9 mouse cellular contexts compared by ENCODE assay signal in genomic region chr11:97083401-97084140, GRCm38 (mm10). TPM values are rescaled to one million over a fixed set of nuclear protein-coding genes. Genes with fewer than 3 reads are reported as not detected.
DNase-seq lines count a peak whose midpoint lies in the region; ATAC-seq and TF ChIP-seq lines count a peak whose summit lies in the region.
"Had no signal": no experiment of that assay in that cellular context is flagged by ENCODE, and none has a peak within 500 bp of the region (broad histone marks: within the 10 kb centered on the region; RNA-seq: fewer than 3 reads in every experiment).

No protein-coding gene starts in this region.

- peak; percentile 80 to 83 for DNase-seq in adrenal gland, adult (ENCODE audit: inconsistent age in 2 of 2, low spot score in 1 of 2)
- no peak for DNase-seq in adrenal gland, postnatal 4 days (ENCODE audit: low spot score in 2 of 2)
- DNase-seq in layer of hippocampus, adult 2 months (ENCODE audit: low spot score in 2 of 2): peak; percentile 22 to 42
- no peak for DNase-seq in layer of hippocampus, adult 9-10 months (ENCODE audit: low spot score)
- DNase-seq in MEL (ENCODE audit: low read depth, low spot score): no peak
- no peak for DNase-seq in cerebellum, adult 8-10 months

- H3K4me2 ChIP-seq in hindbrain, embryonic 15.5 days: no peak overlapping the region; the same call in 1 of the 2 replicates
- H3K4me2 ChIP-seq: forebrain, embryonic 15.5 days had no signal

- TF ChIP-seq RAD21 in MEL (IDR thresholded peaks at IDR 0.05; ENCODE audit: low read depth, low read length): no peak

- TF ChIP-seq EP300 in MEL (IDR thresholded peaks at IDR 0.05; ENCODE audit: low read depth in 1 of 2, low read length in 2 of 2): no peak

- TF ChIP-seq POLR2A in MEL (IDR thresholded peaks at IDR 0.05; ENCODE audit: control insufficient read depth in 1 of 2, insufficient read depth in 1 of 2, low read depth in 1 of 2, low read length in 2 of 2, poor library complexity in 1 of 2): no peak

- H3K4me3 ChIP-seq in layer of hippocampus, adult 2 months: no peak overlapping the region
- H3K4me3 ChIP-seq in MEL (ENCODE audit: control insufficient read depth in 1 of 2, insufficient read depth in 1 of 2, low read depth in 2 of 2, low read length in 2 of 2): peak overlapping the region in 1 of 2 experiments; percentile 12; a peak in 1 of 4 replicates
- H3K4me3 ChIP-seq in hindbrain, embryonic 15.5 days: no peak overlapping the region
- H3K4me3 ChIP-seq: forebrain, embryonic 15.5 days had no signal

- TF ChIP-seq CTCF in layer of hippocampus, adult 2 months (conservative IDR thresholded peaks at IDR 0.05): no peak
- no peak for TF ChIP-seq CTCF in MEL (IDR thresholded peaks at IDR 0.05 in 2 of 3, conservative IDR thresholded peaks at IDR 0.05 in 1 of 3; ENCODE audit: control insufficient read depth in 1 of 3, insufficient read depth in 1 of 3, low read depth in 2 of 3, low read length in 3 of 3, poor library complexity in 1 of 3, severe bottlenecking in 1 of 3)

- H3K79me2 ChIP-seq in MEL (ENCODE audit: control insufficient read depth, insufficient read depth, low read length, poor library complexity): no peaks in the 10 kb centered on the region

- H3K27ac ChIP-seq in layer of hippocampus, adult 2 months: peak overlapping the region; percentile 59
- no peak overlapping the region for H3K27ac ChIP-seq in MEL (ENCODE audit: control insufficient read depth, low read depth, low read length)
- 0 out of 2 replicates have a peak overlapping the region, but pooled peaks have one; percentile 30 for H3K27ac ChIP-seq in hindbrain, embryonic 15.5 days (replicated peaks)
- H3K27ac ChIP-seq: forebrain, embryonic 15.5 days had no signal

- no peaks in the 10 kb centered on the region for H3K9me3 ChIP-seq in MEL (replicated peaks; ENCODE audit: insufficient read depth, low read length)
- 0 out of 2 replicates have a peak, but pooled peaks cover under 1% of the 10 kb centered on the region for H3K9me3 ChIP-seq in hindbrain, embryonic 15.5 days
- H3K9me3 ChIP-seq: forebrain, embryonic 15.5 days had no signal

- no peaks in the 10 kb centered on the region; a peak in 1 of 4 replicates for H3K36me3 ChIP-seq in MEL (ENCODE audit: control insufficient read depth in 1 of 2, insufficient read depth in 2 of 2, low read length in 2 of 2)
- no peaks in the 10 kb centered on the region for H3K36me3 ChIP-seq in hindbrain, embryonic 15.5 days
- H3K36me3 ChIP-seq: forebrain, embryonic 15.5 days had no signal

- 0 out of 2 replicates have a peak overlapping the region, but pooled peaks have one; percentile 1 for H3K9ac ChIP-seq in MEL (ENCODE audit: control insufficient read depth, low read depth, low read length, poor library complexity, severe bottlenecking)
- H3K9ac ChIP-seq in hindbrain, embryonic 15.5 days: no peak overlapping the region
- H3K9ac ChIP-seq: forebrain, embryonic 15.5 days had no signal

- ATAC-seq in hindbrain, embryonic 15.5 days (ENCODE audit: low FRiP score, low read depth): no peak
- no peak for ATAC-seq in megakaryocyte-erythroid progenitor cell, adult 5-6 weeks (replicated peaks; ENCODE audit: low FRiP score, low TSS enrichment, poor library complexity, severe bottlenecking)
- ATAC-seq: forebrain, embryonic 15.5 days had no signal

- H3K27me3 ChIP-seq in MEL (ENCODE audit: control insufficient read depth in 1 of 2, insufficient read depth in 2 of 2, low read length in 2 of 2): no peaks in the 10 kb centered on the region; a peak in 2 of 4 replicates
- H3K27me3 ChIP-seq in hindbrain, embryonic 15.5 days: no peaks in the 10 kb centered on the region
- H3K27me3 ChIP-seq: forebrain, embryonic 15.5 days had no signal

- WGBS in hindbrain, embryonic 15.5 days: 38% methylated on average over 22 of the region's 22 CpGs

- peaks cover 0 to 9% of the 10 kb centered on the region in 2 experiments; a peak in 2 of 4 replicates for H3K4me1 ChIP-seq in MEL (ENCODE audit: control insufficient read depth in 1 of 2, insufficient read depth in 2 of 2, low read length in 2 of 2)
- no peaks in the 10 kb centered on the region; the same call in 1 of the 2 replicates for H3K4me1 ChIP-seq in hindbrain, embryonic 15.5 days (replicated peaks)
- H3K4me1 ChIP-seq: forebrain, embryonic 15.5 days had no signal

TF ChIP-seq in MEL, 35 proteins besides CTCF, POLR2A, EP300 and RAD21:
- no peak for TF ChIP-seq GABPA (IDR thresholded peaks at IDR 0.05; ENCODE audit: low read depth, low read length)

RNA-seq across cellular contexts. Expression of gene Tbx21, which starts 31.6 kb away (rescaled TPM):
- under 1 TPM; 0.45 to 0.62 TPM for total RNA-seq in adrenal gland, postnatal 4 days (2021)
- total RNA-seq in layer of hippocampus, adult 2 months (2021): under 1 TPM; 0.17 to 0.23 TPM
- total RNA-seq in MEL (2012; rRNA removed): not detected in 2 replicates
- polyA plus RNA-seq in MEL (2012; ENCODE audit: insufficient read depth in 1 of 2, insufficient read length in 2 of 2, low read depth in 1 of 2, low replicate concordance in 2 of 2, missing spikeins in 1 of 2): not detected
- polyA plus RNA-seq in hindbrain, embryonic 15.5 days (2015; fragmentation: Nextera tagmentation; extraction: Ambion mirVana): 0.13 TPM in 1 of 2 replicates, not detected in the other
- total RNA-seq in megakaryocyte-erythroid progenitor cell, adult 5-6 weeks (2014; fragmentation: Nextera tagmentation): 0.96 and 1.9 TPM in 2 replicates
- total RNA-seq in megakaryocyte-erythroid progenitor cell, adult 5-6 weeks (2017): 0.30 and 0.61 TPM in 2 replicates

RNA-seq across cellular contexts. Expression of gene Osbpl7, which starts 33.1 kb away (rescaled TPM):
- total RNA-seq in adrenal gland, postnatal 4 days (2021): 10 to 100 TPM; 20.3 to 21.4 TPM
- total RNA-seq in layer of hippocampus, adult 2 months (2021): 10 to 100 TPM; 15.7 to 19.0 TPM
- 8.3 and 11.5 TPM in 2 replicates for total RNA-seq in MEL (2012; rRNA removed)
- 10 to 100 TPM in 1 of 2 experiments, not detected in 1; 18.9 TPM for polyA plus RNA-seq in MEL (2012; ENCODE audit: insufficient read depth in 1 of 2, insufficient read length in 2 of 2, low read depth in 1 of 2, low replicate concordance in 2 of 2, missing spikeins in 1 of 2)
- 12.1 and 12.2 TPM in 2 replicates for polyA plus RNA-seq in hindbrain, embryonic 15.5 days (2015; fragmentation: Nextera tagmentation; extraction: Ambion mirVana)
- total RNA-seq in megakaryocyte-erythroid progenitor cell, adult 5-6 weeks (2014; fragmentation: Nextera tagmentation): 14.2 and 15.0 TPM in 2 replicates
- total RNA-seq in megakaryocyte-erythroid progenitor cell, adult 5-6 weeks (2017): 23.5 and 25.3 TPM in 2 replicates

RNA-seq across cellular contexts. Expression of gene Mrpl10, which starts 42.2 kb away (rescaled TPM):
- total RNA-seq in adrenal gland, postnatal 4 days (2021): 100 to 1,000 TPM; 110 to 123 TPM
- 10 to 100 TPM; 74.0 to 81.6 TPM for total RNA-seq in layer of hippocampus, adult 2 months (2021)
- 79.3 and 89.7 TPM in 2 replicates for total RNA-seq in MEL (2012; rRNA removed)
- 100 to 1,000 TPM in 1 of 2 experiments, not detected in 1; 106 TPM for polyA plus RNA-seq in MEL (2012; ENCODE audit: insufficient read depth in 1 of 2, insufficient read length in 2 of 2, low read depth in 1 of 2, low replicate concordance in 2 of 2, missing spikeins in 1 of 2)
- 62.2 and 63.9 TPM in 2 replicates for polyA plus RNA-seq in hindbrain, embryonic 15.5 days (2015; fragmentation: Nextera tagmentation; extraction: Ambion mirVana)
- 38.6 and 49.6 TPM in 2 replicates for total RNA-seq in megakaryocyte-erythroid progenitor cell, adult 5-6 weeks (2014; fragmentation: Nextera tagmentation)
- total RNA-seq in megakaryocyte-erythroid progenitor cell, adult 5-6 weeks (2017): 23.6 and 24.8 TPM in 2 replicates

RNA-seq across cellular contexts. Expression of gene Lrrc46, which starts 42.4 kb away (rescaled TPM):
- 1 to 10 TPM in 1 of 2 experiments, under 1 TPM in 1; 0.76 to 1.3 TPM for total RNA-seq in adrenal gland, postnatal 4 days (2021)
- total RNA-seq in layer of hippocampus, adult 2 months (2021): 1 to 10 TPM; 1.1 to 1.2 TPM
- total RNA-seq in MEL (2012; rRNA removed): 0.19 and 0.20 TPM in 2 replicates
- polyA plus RNA-seq in MEL (2012; ENCODE audit: insufficient read depth in 1 of 2, insufficient read length in 2 of 2, low read depth in 1 of 2, low replicate concordance in 2 of 2, missing spikeins in 1 of 2): under 1 TPM in 1 of 2 experiments, not detected in 1; 0.75 TPM
- 3.3 and 3.6 TPM in 2 replicates for polyA plus RNA-seq in hindbrain, embryonic 15.5 days (2015; fragmentation: Nextera tagmentation; extraction: Ambion mirVana)
- 1.7 TPM in 1 of 2 replicates, not detected in the other for total RNA-seq in megakaryocyte-erythroid progenitor cell, adult 5-6 weeks (2014; fragmentation: Nextera tagmentation)
- total RNA-seq in megakaryocyte-erythroid progenitor cell, adult 5-6 weeks (2017): 0.11 TPM in 1 of 2 replicates, not detected in the other

RNA-seq across cellular contexts. Expression of gene Scrn2, which starts 53.8 kb away (rescaled TPM):
- total RNA-seq in adrenal gland, postnatal 4 days (2021): 10 to 100 TPM; 28.8 to 29.7 TPM
- 1 to 10 TPM; 4.9 to 5.5 TPM for total RNA-seq in layer of hippocampus, adult 2 months (2021)
- total RNA-seq in MEL (2012; rRNA removed): 19.8 and 26.7 TPM in 2 replicates
- 10 to 100 TPM in 1 of 2 experiments, not detected in 1; 14.8 TPM for polyA plus RNA-seq in MEL (2012; ENCODE audit: insufficient read depth in 1 of 2, insufficient read length in 2 of 2, low read depth in 1 of 2, low replicate concordance in 2 of 2, missing spikeins in 1 of 2)
- 14.5 and 15.1 TPM in 2 replicates for polyA plus RNA-seq in hindbrain, embryonic 15.5 days (2015; fragmentation: Nextera tagmentation; extraction: Ambion mirVana)
- 12.4 and 17.7 TPM in 2 replicates for total RNA-seq in megakaryocyte-erythroid progenitor cell, adult 5-6 weeks (2014; fragmentation: Nextera tagmentation)
- 26.1 and 32.6 TPM in 2 replicates for total RNA-seq in megakaryocyte-erythroid progenitor cell, adult 5-6 weeks (2017)

Comparison
In these comparisons a context has a peak if more than half of its experiments do, and no peak if none do; other contexts are left out.
1. DNase-seq: peak in adrenal gland, adult (2 of 2) and layer of hippocampus, adult 2 months (2 of 2); none in adrenal gland, postnatal 4 days (0 of 2), layer of hippocampus, adult 9-10 months (single experiment), MEL (single experiment) and cerebellum, adult 8-10 months (single experiment).